Mouse (Mus musculus) kidney, postnatal 4 days (tissue): ENCODE measurements around the gene Tmem192.
"Not testable (repeated sequence)": the region's sequence is repeated elsewhere in the genome, so short reads cannot be mapped to it uniquely, and the experiment has no call there.

ENCODE experiments used
- DNase-seq, 2 experiments: peaks; one replicate each; pipeline ENCODE4 v3.0.0; 2021; ENCODE audit warnings: mixed read lengths in 2 of 2

Tmem192 gene

GRCm38 (mm10) chr8:64983150-64983897, 36.3 kb downstream of the Tmem192 start:
- no peak for DNase-seq

GRCm38 (mm10) chr8:64987731-64988130, 40.7 kb downstream of the Tmem192 start, which contains the start of gene Trim75:
Trim75 (minus strand) TSS chr8:64987831.
- no peak for DNase-seq

- no peak for DNase-seq
Observed at GRCm38 (mm10) chr8:64998806-64999365, 51.9 kb downstream of the Tmem192 start.

- not testable (repeated sequence) for DNase-seq
Observed at GRCm38 (mm10) chr8:65007616-65008015, 60.6 kb downstream of the Tmem192 start.

GRCm38 (mm10) chr8:65018423-65018822, 71.4 kb downstream of the Tmem192 start, which contains the start of the genes Trim61 and Trim60:
Trim61 (minus strand) TSS chr8:65018523.
Trim60 (minus strand) TSS chr8:65018584.
- DNase-seq, result no peak
